Mouse (Mus musculus) lung, adult 10 weeks (tissue): ENCODE measurements around the gene Majin. TPM values are rescaled to one million over a fixed set of nuclear protein-coding genes. Genes with fewer than 3 reads are reported as not detected.

ENCODE experiments used
- polyA plus RNA-seq: library from polyadenylated mRNA; stranded (reverse); fragments of 350-450 nt; fragmentation: Illumina TruSeq; extraction: RNeasy Lipid Tissue Mini Kit (QIAGEN cat#74804); gene quantifications from one replicate; pipeline ENCODE4 v1.2.3, GENCODE M21; 2014; ENCODE audit warnings: low read depth, low replicate concordance; ENCODE audit not compliant: insufficient read depth

The Majin gene
- 0.18 TPM for polyA plus RNA-seq

GRCm38 (mm10) chr19:6184131-6184530, at the start of gene Majin:
TSS of gene Majin (plus strand) at chr19:6184388.

DNA sequence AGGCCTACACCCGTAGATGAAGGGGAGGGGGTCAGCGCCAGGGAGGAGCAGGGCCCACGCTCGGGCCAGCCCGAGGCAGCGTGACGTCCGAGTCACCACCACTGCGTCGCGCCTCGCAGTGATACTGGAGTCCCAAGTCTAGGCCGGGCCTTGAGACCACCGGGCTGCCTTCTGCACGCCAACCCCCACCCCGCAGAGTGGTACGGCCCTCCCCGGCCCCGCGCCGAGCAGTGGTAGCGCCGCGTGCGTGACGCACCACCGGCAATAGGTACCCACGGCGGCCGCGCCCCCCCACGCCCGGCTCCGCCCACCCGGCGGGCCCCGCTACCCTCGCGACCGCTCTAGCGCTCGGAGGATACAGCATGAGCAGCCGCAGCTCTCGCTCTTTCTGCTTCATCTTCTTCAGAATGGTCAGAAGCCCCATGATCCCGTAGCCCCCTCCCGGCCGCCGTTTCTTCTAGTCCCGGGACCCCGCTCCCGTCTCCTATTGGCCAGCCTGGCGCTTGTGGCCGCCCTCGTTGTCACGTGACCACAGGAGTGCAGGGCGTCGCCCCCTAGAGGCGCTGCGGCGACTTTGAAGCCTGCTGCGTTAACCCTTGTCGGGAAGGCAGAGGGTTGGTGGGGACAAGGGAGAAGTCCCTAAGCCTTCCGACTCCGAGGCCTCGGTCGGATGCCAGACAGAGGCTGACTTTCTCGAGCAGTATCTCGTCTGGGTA, 43.4 kb upstream of the Majin start, which contains the start of gene Batf2:
Gene Batf2, plus strand, starts transcription at position 306 of the 716 bp plus-strand sequence.

DNA sequence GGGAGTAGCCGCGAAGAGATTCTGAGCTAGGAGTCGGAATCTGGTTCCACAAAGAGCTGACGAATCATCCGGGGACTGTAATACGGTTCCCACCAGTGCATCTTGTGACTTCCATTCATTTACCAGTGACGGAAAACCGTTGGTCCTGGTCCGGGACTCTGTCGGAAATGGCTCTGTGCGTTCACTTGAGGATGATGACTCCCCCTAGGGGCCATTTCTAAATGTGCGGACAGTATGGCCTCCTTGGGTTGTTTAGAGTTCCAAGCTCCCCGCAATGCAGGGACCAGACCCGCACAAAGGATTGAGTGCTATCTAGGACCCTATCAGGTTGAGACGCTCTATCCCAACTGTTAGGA, 42.8 kb upstream of the Majin start, which contains the start of gene Arl2:
Gene Arl2, minus strand, starts transcription at position 155 of the 356 bp plus-strand sequence.

DNA sequence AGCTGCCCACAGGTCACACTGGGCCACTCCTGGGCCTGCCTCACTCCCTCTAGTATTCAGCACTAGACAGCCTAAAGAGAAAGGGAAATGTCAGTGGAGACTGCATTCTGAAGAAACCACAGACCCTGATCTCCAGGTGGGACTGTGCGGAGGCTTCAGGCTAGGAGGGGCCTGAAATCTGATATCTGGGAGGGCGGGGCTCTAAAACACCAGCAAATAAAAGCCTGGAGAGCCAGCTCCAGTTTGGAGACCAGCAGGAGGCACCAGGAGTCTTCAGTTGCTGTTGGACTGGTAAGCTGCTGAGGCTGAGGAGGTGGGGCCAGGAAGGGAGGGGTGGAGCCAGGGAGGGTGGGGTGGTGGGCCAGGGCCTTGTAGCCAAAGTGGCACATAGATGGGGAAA, 41.9 kb downstream of the Majin start, which contains the start of gene Gpha2:
Gene Gpha2, plus strand, starts transcription at position 246 of the 400 bp plus-strand sequence.

DNA sequence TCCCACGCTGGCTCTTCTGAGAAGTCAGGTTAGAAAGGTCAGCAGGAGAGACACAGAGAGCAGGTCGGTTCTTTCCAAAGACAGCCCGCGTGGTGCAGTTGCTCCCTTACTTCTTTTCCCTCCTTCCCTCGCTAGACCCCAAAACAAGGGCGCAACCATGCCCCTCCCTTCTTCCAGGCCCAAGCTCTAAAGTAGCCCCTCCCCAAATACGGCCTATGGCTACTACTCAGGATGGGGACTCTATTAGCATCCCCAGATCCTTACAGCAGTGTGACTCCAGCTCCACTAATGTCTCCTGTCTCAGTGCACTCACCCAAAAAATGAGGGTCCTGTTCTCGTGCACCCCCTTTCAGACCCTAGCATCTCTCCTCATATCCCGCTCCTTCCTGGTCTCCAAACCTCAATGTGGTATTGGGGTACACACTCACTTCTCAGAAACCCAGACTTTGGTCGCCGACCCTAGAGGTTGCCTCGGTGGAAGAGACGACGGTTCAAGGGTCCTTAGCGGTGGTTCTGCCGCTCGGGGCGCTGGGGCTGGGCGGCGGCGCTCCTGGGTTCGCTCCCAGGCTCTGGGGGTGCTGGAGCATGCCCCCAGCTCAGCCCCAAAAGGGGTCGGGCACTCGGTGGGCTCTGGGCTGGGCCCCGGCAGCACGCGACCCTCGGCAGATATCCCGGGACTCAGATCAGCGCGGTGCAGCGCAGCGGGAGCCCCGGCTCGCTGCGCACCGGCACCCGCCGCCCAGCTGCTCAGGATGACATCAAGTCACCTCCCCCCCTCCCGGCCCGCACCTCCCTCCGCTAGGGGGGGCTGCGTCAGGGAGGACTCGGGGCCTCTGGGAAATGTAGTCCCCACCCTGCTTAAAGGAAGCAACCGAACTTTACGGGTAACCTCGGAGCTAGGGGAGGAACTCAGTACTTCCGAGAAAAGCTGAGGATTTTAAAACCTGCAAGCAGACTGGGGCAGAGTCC, 51.2 kb downstream of the Majin start, which contains the start of gene Ppp2r5b:
Gene Ppp2r5b, minus strand, starts transcription at position 789 of the 969 bp plus-strand sequence.

DNA sequence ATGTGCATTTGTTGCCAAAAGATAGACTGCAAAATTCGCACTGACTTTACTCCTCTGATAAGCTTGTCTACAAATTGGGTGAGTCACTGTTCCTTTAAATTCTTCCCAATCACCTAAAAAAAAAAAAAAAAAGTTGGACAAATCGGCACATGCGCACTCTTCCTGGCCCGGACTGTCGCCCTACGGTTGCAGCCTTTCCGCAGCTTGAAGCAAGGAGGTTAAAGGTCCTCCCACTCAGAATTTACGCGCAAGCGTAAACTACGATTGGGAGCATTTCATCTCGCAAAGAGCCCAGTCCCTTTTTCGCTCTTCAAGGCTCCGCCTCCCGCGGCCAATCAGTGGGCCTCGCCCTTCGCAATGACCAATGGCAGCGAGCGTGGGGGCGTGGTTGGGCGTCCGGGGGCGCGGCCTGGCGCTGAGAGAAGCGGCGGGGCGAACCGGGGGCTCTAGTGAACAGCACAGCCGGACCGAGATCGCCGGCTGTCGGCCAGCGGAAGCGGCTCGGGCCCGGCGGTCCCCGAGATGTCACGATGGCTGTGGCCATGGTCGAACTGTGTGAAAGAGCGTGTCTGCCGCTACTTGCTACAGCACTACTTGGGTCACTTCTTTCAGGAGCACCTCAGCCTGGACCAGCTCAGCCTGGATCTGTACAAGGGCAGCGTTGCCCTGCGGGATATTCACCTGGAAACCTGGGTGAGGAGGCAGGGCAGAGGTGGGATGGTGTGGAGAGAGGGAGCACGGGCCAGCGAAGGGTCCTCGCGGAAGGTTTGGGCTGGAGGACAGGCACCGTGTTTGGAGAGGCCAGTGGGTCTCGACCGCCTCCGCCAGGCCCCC, 57.3 kb downstream of the Majin start, which contains the start of gene Atg2a:
Gene Atg2a, plus strand, starts transcription at position 395 of the 834 bp plus-strand sequence.

Other genes starting within 250 kb of the Majin start
- 10.7 TPM for gene Pola2, start 220.2 kb upstream of the Majin start, polyA plus RNA-seq
- not detected for gene Slc22a20, start 198.2 kb upstream of the Majin start, polyA plus RNA-seq
- gene Capn1, start 168.5 kb upstream of the Majin start, polyA plus RNA-seq: 30.1 TPM
- 23.8 TPM for gene Syvn1, start 137.8 kb upstream of the Majin start, polyA plus RNA-seq
- gene Mrpl49, start 126.6 kb upstream of the Majin start, polyA plus RNA-seq: 25.9 TPM
- 2,086 TPM for gene Fau, start 126.5 kb upstream of the Majin start, polyA plus RNA-seq
- gene Znhit2, start 123.2 kb upstream of the Majin start, polyA plus RNA-seq: 21.2 TPM
- gene Tm7sf2, start 116.0 kb upstream of the Majin start, polyA plus RNA-seq: 10.4 TPM
- 30.5 TPM for gene Vps51, start 107.2 kb upstream of the Majin start, polyA plus RNA-seq
- gene Tmem262, start 104.4 kb upstream of the Majin start, polyA plus RNA-seq: not detected
- gene Gm28374, start 102.1 kb upstream of the Majin start, polyA plus RNA-seq: not detected
- 30.3 TPM for gene Zfpl1, start 99.4 kb upstream of the Majin start, polyA plus RNA-seq
- 0.73 TPM for gene Cdca5, start 99.4 kb upstream of the Majin start, polyA plus RNA-seq
- not detected for gene AC131692.1, start 90.0 kb upstream of the Majin start, polyA plus RNA-seq
- gene Naaladl1, start 78.6 kb upstream of the Majin start, polyA plus RNA-seq: not detected
- 9.6 TPM for gene Sac3d1, start 65.7 kb upstream of the Majin start, polyA plus RNA-seq
- 19.4 TPM for gene Snx15, start 56.1 kb upstream of the Majin start, polyA plus RNA-seq
- 4.7 TPM for gene Batf2, start 43.4 kb upstream of the Majin start, polyA plus RNA-seq
- 47.3 TPM for gene Arl2, start 42.8 kb upstream of the Majin start, polyA plus RNA-seq
- 0.64 TPM for gene Gpha2, start 42.0 kb downstream of the Majin start, polyA plus RNA-seq
- gene Ppp2r5b, start 51.5 kb downstream of the Majin start, polyA plus RNA-seq: 22.8 TPM
- gene Atg2a, start 57.3 kb downstream of the Majin start, polyA plus RNA-seq: 6.0 TPM
- 75.5 TPM for gene Ehd1, start 92.3 kb downstream of the Majin start, polyA plus RNA-seq
- 44.0 TPM for gene Cdc42bpg, start 122.1 kb downstream of the Majin start, polyA plus RNA-seq
- gene Men1, start 150.6 kb downstream of the Majin start, polyA plus RNA-seq: 16.7 TPM
- 49.4 TPM for gene Map4k2, start 156.7 kb downstream of the Majin start, polyA plus RNA-seq
- gene Sf1, start 179.3 kb downstream of the Majin start, polyA plus RNA-seq: 58.0 TPM
- 19.5 TPM for gene Pygm, start 200.0 kb downstream of the Majin start, polyA plus RNA-seq
- gene Rasgrp2, start 215.0 kb downstream of the Majin start, polyA plus RNA-seq: 83.3 TPM
- gene Nrxn2, start 234.3 kb downstream of the Majin start, polyA plus RNA-seq: 4.0 TPM